Mouse (Mus musculus): ENCODE data around the gene Crip2. TPM values are rescaled to one million over a fixed set of nuclear protein-coding genes. Genes with fewer than 3 reads are reported as not detected.

Crip2 gene
- polyA plus RNA-seq, 1 experiment from 2014 or later, result 101 TPM

GRCm38 (mm10) chr12:113106386-113106785 is 33.6 kb upstream of the Crip2 start:
- ATAC-seq (peak; percentile 63), DNase-seq (ENCODE audit: low read depth, low spot score) (no peak)
- in situ Hi-C loops (cut with MboI; ENCODE audit: low pct_unique_long_range_greater_than_20kb), result no loop called here
- ChIA-PET POLR2A (interaction anchor here (1.4 kb wide), 1 partner anchor 31 kb away, joined by 5 read pairs; no protein-coding TSS in a partner anchor), CTCF (no interaction called here)
- no peak for TF ChIP-seq CTCF (IDR thresholded peaks at IDR 0.05)
- no peaks in the 10 kb centered on the region for H3K27me3 ChIP-seq

GRCm38 (mm10) chr12:113107431-113108124 is 32.5 kb upstream of the Crip2 start:
- POLR2A ChIA-PET, result interaction anchor here (1.4 kb wide), 1 partner anchor 30 kb away, joined by 5 read pairs; no protein-coding TSS in a partner anchor

GRCm38 (mm10) chr12:113108528-113109283 is 31.3 kb upstream of the Crip2 start:
- ChIA-PET CTCF (no interaction called here), POLR2A (no interaction called here)
- no peak for DNase-seq (ENCODE audit: low read depth, low spot score)
- no peak for ATAC-seq
- H3K27me3 ChIP-seq, result no peaks in the 10 kb centered on the region
- TF ChIP-seq CTCF (IDR thresholded peaks at IDR 0.05), result no peak
- in situ Hi-C loops (cut with MboI; ENCODE audit: low pct_unique_long_range_greater_than_20kb), result no loop called here

More at GRCm38 (mm10) chr12:113107431-113108124, 32.5 kb upstream of the Crip2 start:
- in situ Hi-C loops (cut with MboI; ENCODE audit: low pct_unique_long_range_greater_than_20kb), result no loop called here
- DNase-seq (ENCODE audit: low read depth, low spot score), result no peak
- no peak for TF ChIP-seq CTCF (IDR thresholded peaks at IDR 0.05)
- H3K27me3 ChIP-seq, result no peaks in the 10 kb centered on the region
- CTCF ChIA-PET, result interaction anchor here (1.2 kb wide), 1 partner anchor 103 kb away, joined by 4 read pairs; no protein-coding TSS in a partner anchor
- ATAC-seq, result no peak

- in situ Hi-C loops (cut with MboI; ENCODE audit: low pct_unique_long_range_greater_than_20kb), result no loop called here
- DNase-seq (ENCODE audit: low read depth, low spot score), result no peak
- no peaks in the 10 kb centered on the region for H3K27me3 ChIP-seq
- ATAC-seq, result no peak
- ChIA-PET POLR2A (no interaction called here), CTCF (no interaction called here)
- TF ChIP-seq CTCF (IDR thresholded peaks at IDR 0.05), result no peak
These were observed 30.2 kb upstream of the Crip2 start for GRCm38 (mm10) chr12:113109801-113110200.

- DNase-seq (ENCODE audit: low read depth, low spot score), result no peak
- no peaks in the 10 kb centered on the region for H3K27me3 ChIP-seq
- POLR2A ChIA-PET, result no interaction called here
- CTCF ChIA-PET, result no interaction called here
- in situ Hi-C loops (cut with MboI; ENCODE audit: low pct_unique_long_range_greater_than_20kb), result no loop called here
- ATAC-seq, result no peak
- TF ChIP-seq CTCF (IDR thresholded peaks at IDR 0.05), result no peak
These were observed 25.9 kb upstream of the Crip2 start for GRCm38 (mm10) chr12:113114141-113114540.

GRCm38 (mm10) chr12:113114856-113115538 is 25.0 kb upstream of the Crip2 start:
- ATAC-seq (no peak), DNase-seq (ENCODE audit: low read depth, low spot score) (no peak)
- TF ChIP-seq CTCF (IDR thresholded peaks at IDR 0.05), result no peak
- in situ Hi-C loops (cut with MboI; ENCODE audit: low pct_unique_long_range_greater_than_20kb), result no loop called here
- CTCF ChIA-PET, result no interaction called here
- no peaks in the 10 kb centered on the region for H3K27me3 ChIP-seq
- POLR2A ChIA-PET, result no interaction called here

- in situ Hi-C loops (cut with MboI; ENCODE audit: low pct_unique_long_range_greater_than_20kb), result no loop called here
- H3K27me3 ChIP-seq, result no peaks in the 10 kb centered on the region
- ATAC-seq, result peak; percentile 35
- DNase-seq (ENCODE audit: low read depth, low spot score), result no peak
- no peak for TF ChIP-seq CTCF (IDR thresholded peaks at IDR 0.05)
- CTCF ChIA-PET, result interaction anchor here (0.7 to 1.8 kb wide), 6 partner anchors 9 to 36 kb away, joined by 3 to 8 read pairs (median 4); partner anchors contain the start of gene Tedc1
- POLR2A ChIA-PET, result no interaction called here
These were observed 20.3 kb upstream of the Crip2 start for GRCm38 (mm10) chr12:113119516-113120410.

- no peak for TF ChIP-seq CTCF (IDR thresholded peaks at IDR 0.05)
- in situ Hi-C loops (cut with MboI; ENCODE audit: low pct_unique_long_range_greater_than_20kb), result no loop called here
- H3K27me3 ChIP-seq, result no peaks in the 10 kb centered on the region
- ChIA-PET POLR2A (interaction anchor here (0.7 kb wide), 1 partner anchor 9 kb away, joined by 3 read pairs; no protein-coding TSS in a partner anchor), CTCF (interaction anchor here (1.4 kb wide), 1 partner anchor 12 kb away, joined by 4 read pairs; no protein-coding TSS in a partner anchor)
- ATAC-seq, result no peak
- DNase-seq (ENCODE audit: low read depth, low spot score), result no peak
These were observed 15.3 kb upstream of the Crip2 start for GRCm38 (mm10) chr12:113124726-113125125.

- CTCF ChIA-PET, result interaction anchor here (1.9 kb wide), 1 partner anchor 12 kb away, joined by 5 read pairs; no protein-coding TSS in a partner anchor
These were observed 9.3 kb upstream of the Crip2 start for GRCm38 (mm10) chr12:113130732-113131131.

GRCm38 (mm10) chr12:113131601-113132000 is 8.4 kb upstream of the Crip2 start:
- POLR2A ChIA-PET, result no interaction called here
- TF ChIP-seq CTCF (IDR thresholded peaks at IDR 0.05), result no peak

More at GRCm38 (mm10) chr12:113130732-113131131, 9.3 kb upstream of the Crip2 start:
- no peaks in the 10 kb centered on the region for H3K27me3 ChIP-seq
- ATAC-seq (no peak), DNase-seq (ENCODE audit: low read depth, low spot score) (no peak)
- POLR2A ChIA-PET, result no interaction called here
- no peak for TF ChIP-seq CTCF (IDR thresholded peaks at IDR 0.05)
- in situ Hi-C loops (cut with MboI; ENCODE audit: low pct_unique_long_range_greater_than_20kb), result no loop called here

More at GRCm38 (mm10) chr12:113131601-113132000, 8.4 kb upstream of the Crip2 start:
- ATAC-seq (no peak), DNase-seq (ENCODE audit: low read depth, low spot score) (no peak)
- CTCF ChIA-PET, result interaction anchor here (0.7 to 1.9 kb wide), 2 partner anchors 12 to 13 kb away, joined by 3 to 5 read pairs; no protein-coding TSS in a partner anchor
- no peaks in the 10 kb centered on the region for H3K27me3 ChIP-seq
- in situ Hi-C loops (cut with MboI; ENCODE audit: low pct_unique_long_range_greater_than_20kb), result no loop called here
